Mouse (Mus musculus) E14TG2a.4 (cell line): ENCODE results near the gene BC016579.

Experiments used
- CTCF ChIP-seq: conservative IDR thresholded peaks from 2 replicates; pipeline ENCODE4 v1.5.1; 2014; ENCODE audit warnings: low read length
- NANOG ChIP-seq: IDR thresholded peaks from 2 replicates; pipeline ENCODE4 v1.6.1; 2014; ENCODE audit warnings: borderline replicate concordance, low read length, mixed read lengths

DNA sequence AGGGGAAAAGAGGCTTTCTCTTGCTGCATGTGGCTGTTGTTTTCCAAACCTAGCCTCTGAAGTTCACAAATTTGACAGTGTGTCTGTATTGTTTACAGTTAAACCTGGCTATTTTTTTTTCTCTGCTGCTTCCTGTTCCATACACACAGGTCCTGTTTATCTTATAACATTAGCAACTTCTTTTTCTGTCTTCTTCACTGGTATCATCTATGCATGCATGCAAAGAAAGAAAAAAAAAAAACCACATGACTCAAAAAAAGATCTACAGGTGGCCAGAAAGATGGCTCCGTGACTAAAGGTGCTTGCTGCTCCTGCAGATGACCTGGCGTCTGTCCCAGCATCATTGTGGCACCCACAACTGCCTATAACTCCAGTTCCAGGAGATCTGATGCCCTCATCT lies 28.5 kb downstream of the BC016579 start:
- TF ChIP-seq CTCF (no peak), NANOG (no peak)
